Mouse (Mus musculus): Measurements from ENCODE around the gene Prdm10. TPM values are rescaled to one million over a fixed set of nuclear protein-coding genes. Genes with fewer than 3 reads are reported as not detected.
A peak's percentile ranks its signal among the peaks of the same experiment; 100 is the strongest.

Gene Prdm10
- total RNA-seq (2021): 10 to 100 TPM; 17.3 to 21.2 TPM
- long read RNA-seq, experiment 1, partial matches to known transcripts: 1 of 8 reads
- long read RNA-seq, experiment 1, other reads (novel, unspliced or antisense): 3 of 8 reads
- long read RNA-seq, experiment 2, partial matches to known transcripts: 0 of 10 reads
- long read RNA-seq, experiment 2, other reads (novel, unspliced or antisense): 6 of 10 reads

DNA sequence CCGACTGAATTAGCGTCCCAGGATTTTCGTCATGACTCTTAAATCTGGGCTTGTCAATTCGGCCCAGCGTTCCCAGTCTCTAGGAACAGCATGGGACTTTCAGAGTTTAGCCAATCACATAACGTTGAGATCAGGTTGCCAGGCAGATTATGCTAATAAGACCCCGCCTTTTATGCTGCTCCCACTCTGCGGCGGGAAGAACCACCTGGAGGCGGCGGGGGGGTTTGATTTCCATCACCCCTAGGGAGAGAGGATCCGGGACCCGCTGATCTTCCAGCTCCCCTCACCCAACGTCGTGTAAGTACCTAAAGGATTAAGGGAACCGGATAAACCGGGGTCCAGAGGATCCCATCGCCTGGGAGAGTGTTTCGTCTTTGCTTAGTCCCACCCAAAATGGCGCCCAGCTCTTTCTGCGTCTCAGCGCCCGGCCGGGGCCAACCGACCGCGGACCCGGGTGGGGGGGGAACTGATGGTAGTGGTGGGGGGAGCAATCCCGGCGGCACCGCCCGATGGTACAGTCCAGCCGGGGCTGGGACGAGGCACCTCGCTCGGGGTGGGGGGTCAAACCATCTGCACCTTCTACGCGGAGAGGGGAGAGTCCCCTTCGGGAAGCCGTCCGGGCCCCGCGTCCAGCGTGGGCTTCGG, at the start of gene Prdm10:
TSS of gene Prdm10 (plus strand) at position 173 of the 645 bp plus-strand sequence.
- DNase-seq (ENCODE audit: low spot score in 2 of 2): peak; percentile 94 to 99
- intact Hi-C loops (cut with DNase I): loop anchor here (1.0 to 5.0 kb wide), 3 partner anchors 66 to 118 kb away; no protein-coding TSS in a partner anchor

DNA sequence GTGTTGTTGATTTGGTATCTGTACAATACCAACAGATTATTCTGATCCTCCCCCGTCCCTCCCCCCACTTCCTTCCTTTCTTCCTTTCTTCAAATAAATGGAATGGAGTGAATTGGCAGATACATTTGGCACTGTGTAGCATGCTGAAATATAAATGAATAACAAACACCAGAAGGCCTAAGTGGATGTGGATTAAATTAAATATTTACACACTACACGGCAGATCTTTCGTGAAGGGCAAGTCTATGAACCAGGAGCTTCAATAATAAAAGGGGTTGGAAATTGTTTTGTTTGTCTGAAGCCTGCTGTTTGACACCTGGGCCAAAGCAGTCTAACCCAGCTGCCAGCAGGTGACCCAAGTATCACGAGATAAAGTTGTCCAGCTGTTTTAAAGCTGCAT, 45.3 kb upstream of the Prdm10 start:
- DNase-seq (ENCODE audit: low spot score in 2 of 2): no peak
- intact Hi-C loops (cut with DNase I): no loop called here

DNA sequence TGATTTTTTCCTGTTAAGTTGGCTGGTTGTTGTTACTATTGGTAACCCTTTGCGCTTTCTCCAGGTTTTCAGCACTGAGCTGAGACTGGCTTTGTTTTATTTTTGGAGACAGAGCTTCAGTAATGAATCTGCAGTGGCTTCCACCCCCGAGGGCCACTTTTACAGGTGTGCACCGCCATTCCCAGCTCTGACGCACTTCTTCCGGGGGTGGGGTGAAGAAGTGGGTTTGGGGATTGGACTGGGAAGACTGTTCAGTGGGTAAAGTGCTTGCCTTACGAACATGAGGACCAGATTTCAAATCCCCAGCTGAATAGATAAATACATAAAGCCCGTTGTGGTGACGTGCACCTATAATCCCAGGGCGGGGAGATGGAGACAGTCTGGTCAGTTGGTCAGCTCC, 44.8 kb upstream of the Prdm10 start:
- peak in 1 of 2 experiments; percentile 47 for DNase-seq (ENCODE audit: low spot score in 2 of 2)
- intact Hi-C loops (cut with DNase I): no loop called here

DNA sequence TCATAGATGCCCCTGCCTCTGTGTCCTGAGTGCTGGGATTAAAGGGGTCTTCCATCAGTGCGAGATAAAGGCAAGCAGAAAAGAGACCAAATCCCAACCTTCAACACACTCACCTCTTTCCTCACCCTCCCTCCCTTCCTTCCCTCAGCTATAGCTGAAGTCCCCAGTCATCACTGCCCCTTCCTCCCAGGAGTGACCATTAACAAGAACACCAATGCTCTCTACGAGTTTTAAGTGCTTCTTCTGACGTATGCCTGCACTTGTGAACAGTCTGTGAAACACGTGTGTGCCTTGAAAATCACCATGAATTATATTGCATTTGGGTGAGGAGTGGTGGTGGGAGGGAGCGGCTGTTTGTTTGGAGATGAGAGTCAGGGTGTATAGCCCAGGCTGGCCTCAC, 44.3 kb upstream of the Prdm10 start:
- intact Hi-C loops (cut with DNase I): no loop called here

DNA sequence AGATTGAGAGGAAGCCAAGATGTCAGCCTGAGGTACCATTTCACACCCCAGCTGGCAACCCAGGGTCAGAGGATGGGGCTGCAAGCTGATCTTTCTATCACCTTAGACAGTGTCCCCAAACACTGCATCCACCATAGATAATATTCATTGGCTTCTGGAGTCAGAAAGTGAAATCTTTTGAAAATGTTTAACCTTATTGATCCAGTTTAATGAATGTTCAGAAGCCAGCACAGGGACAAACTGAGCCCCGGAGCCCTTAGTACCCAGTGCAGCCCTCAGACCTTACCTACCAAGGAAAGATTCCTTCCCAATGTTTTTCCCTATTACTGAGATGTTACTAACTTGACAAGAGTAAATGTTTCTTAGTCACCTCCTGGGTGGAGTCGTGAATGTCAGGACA, 41.8 kb upstream of the Prdm10 start:
- no peak for DNase-seq (ENCODE audit: low spot score in 2 of 2)
- intact Hi-C loops (cut with DNase I): no loop called here

More for the DNA sequence above, 44.3 kb upstream of the Prdm10 start:
- DNase-seq (ENCODE audit: low spot score in 2 of 2): no peak

DNA sequence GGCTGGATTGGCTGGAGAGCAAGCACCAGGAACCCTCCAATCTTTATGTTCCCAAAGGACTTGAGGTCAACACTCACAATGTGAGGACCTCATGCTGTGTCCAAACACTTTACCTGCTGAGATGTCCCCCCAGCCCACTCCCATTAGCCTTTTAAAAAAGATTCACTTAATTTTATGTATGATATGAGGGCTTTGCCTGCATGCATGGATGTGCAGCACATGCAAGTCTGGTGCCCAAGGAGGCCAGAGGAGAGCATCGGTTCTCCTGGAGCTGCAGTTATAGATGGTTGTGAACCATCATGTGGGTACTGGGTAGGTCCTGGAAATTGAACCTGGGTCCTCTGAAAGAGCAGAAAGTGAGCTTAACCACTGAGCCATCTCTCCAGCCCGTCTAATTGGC, 40.8 kb upstream of the Prdm10 start:
- intact Hi-C loops (cut with DNase I): no loop called here

DNA sequence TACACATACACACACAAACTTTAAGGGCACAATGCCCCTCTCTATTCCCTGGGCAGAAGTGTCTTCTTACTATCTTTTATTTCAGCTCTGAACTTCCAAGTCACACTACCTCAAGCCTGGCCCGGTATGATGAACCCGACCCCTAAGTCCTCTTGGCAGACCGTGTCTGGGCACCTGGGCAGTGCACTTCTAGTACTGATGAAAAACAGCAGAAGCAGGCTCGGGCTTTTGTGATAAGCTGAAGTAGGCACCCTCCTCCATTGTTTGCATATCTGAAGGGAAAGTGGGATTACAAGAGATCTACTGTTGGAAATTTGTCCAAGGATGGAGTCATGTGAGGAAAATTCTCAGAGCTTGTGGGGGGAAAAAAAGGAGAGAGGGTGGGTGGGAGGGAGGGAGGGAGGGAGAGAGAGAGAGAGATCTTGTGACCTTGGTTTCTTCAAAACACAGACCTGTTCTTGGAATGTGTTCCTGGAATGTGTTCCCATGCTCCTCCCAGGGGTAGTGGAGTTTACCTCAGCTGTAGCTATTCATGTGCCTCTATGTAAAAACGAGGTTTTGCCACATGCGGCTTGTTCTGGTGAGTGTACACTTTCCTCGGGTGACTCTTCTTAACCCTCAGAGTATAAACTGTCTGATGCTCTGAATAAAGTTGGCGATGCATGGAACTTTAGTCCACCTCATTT, 39.7 kb upstream of the Prdm10 start:
- intact Hi-C loops (cut with DNase I): no loop called here
- no peak for DNase-seq (ENCODE audit: low spot score in 2 of 2)

More for the DNA sequence above, 40.8 kb upstream of the Prdm10 start:
- DNase-seq (ENCODE audit: low spot score in 2 of 2): no peak

DNA sequence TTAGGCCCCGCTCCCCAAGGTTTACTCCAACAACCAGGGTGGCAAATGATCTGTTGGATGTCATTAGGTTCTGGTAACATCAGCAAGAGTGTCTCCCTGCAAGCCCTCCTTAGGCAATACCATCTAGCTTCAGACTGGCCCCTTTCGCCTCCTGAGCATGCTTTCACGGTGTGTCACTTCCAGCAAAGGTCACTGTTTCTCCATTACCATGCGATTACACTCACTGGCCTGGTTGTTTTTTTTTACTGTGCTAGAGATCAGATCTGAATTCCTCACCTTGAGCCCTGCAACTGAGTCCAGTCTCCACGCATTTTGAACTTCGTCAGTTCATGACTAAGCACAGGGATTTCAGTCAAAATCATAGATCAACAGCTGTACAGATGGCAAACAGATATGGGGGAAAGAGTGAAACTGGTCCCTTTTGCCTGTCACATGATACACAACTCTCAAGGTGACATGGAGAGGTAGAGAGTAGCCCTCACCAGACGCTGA, 39.1 kb upstream of the Prdm10 start:
- no peak for DNase-seq (ENCODE audit: low spot score in 2 of 2)
- intact Hi-C loops (cut with DNase I): no loop called here

DNA sequence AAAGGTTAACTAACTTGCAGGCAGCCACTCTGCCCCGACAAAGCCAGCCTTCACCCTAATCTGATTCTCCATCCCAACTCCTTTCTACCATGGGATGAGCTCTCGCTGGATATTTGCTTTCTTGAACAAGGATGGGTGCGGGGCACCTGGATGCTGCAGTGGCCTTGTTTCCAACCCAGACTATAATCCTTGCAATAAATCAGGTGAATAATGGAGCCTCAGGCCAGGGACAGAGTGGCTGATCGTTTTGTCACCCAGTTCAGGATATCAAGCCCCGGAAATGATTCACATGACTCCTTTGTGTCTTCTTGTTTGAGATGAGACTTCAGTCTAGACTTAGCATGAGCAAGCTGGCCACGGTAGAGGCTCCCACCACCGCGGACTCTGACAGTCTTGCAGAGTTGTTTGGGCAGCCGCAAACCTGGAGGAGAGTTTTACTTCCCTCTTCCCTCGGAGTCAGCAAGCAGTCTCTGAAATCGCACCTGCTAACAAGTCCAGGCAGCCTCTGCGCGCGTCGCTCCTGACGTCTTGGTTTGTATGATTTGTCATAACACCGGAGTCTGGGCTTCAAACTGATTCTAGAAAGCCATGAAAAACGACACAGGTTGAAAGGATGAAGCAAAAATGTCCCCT, 36.9 kb upstream of the Prdm10 start:
- no peak for DNase-seq (ENCODE audit: low spot score in 2 of 2)
- intact Hi-C loops (cut with DNase I): no loop called here

DNA sequence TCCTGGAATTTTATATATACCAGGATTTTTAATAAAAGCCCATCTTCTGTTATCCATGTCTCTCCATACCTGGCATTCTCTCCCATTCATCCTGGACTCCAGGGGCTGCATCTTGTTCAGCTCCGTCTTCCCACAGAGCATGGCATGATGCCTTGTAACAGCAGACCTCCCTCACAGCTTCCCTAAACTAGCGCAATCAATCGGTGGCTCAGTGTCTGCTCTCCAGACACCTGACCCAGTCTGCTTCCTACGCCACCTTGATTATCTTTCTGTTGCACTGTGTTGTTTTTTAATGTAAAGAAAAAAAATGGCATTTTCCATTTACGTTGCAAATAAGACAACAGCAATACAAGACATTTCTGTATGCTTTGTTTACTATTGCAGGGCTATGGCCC, 36.4 kb upstream of the Prdm10 start:
- intact Hi-C loops (cut with DNase I): no loop called here
- DNase-seq (ENCODE audit: low spot score in 2 of 2): no peak

DNA sequence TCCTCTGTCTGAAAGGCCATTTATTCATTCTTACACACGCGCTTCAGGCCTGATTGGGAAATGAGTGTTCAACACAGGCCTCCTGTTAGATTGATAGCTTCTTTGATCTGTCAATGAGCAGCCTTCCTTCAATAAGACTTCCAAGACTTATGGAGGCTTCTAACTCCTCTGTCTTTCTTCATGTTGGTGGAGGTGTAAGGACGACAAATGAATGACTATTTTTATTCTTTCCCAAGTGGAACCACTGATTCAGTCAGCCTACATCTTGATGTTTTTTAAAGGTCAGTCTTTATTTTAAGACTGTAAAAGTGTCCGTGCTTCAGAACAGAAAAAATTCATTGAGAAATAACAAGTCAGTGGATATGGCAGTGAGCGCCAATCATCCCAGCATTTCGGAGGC, 35.3 kb upstream of the Prdm10 start:
- no peak for DNase-seq (ENCODE audit: low spot score in 2 of 2)
- intact Hi-C loops (cut with DNase I): no loop called here

DNA sequence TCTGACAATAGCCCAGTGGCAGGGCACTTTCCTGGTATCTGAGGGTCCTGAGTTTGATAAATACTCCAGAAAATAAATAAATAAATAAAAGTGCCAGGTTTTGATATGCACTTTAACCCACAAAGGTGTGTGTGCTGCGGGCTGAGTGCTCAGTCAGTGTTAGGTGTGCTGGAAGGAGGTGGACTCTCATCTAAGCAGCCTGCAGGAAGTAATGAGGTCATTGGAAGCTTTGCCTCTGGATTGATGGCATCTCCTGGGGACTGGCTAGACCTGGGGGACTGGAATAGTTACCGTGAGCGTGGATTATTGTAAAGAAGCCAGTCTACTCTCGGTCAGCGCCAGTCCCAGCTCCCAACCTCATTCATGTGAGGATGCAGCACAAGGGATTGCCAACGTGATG, 33.9 kb upstream of the Prdm10 start:
- intact Hi-C loops (cut with DNase I): no loop called here
- DNase-seq (ENCODE audit: low spot score in 2 of 2): no peak

DNA sequence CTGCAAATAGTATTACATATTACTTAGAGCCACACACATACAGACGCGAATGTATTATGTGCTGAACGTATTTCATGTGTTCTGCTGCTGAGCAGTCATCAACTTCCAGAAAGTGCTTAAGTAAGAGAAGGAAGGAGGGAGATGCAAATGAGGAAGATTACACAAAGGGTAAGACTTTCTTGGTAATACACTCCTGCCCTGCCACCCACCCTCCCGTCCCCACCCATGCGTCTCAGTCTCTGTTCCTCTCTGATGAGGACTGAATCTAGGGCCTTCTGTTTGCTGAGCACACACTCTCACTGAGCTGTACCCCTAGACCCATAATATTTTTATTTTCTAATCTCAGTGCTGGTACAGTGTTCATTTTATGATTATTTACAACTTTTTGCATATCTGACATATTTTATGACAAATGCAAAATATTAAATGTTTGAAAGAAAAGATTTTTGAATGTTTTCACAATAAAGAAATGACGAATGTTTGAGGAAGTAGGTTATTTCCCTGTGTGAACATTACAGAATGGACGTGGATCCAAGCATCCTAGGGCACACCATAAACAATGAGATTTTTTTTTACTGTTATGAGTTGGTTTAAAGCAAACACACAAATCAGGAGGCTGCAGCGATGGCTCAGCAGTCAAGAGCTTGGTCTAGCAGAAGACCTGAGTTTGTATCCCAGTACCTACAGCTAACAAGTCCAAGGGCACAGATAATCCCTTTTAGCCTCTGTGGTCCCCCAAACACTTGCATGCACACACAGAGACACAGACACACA, 32.7 kb upstream of the Prdm10 start:
- no peak for DNase-seq (ENCODE audit: low spot score in 2 of 2)

DNA sequence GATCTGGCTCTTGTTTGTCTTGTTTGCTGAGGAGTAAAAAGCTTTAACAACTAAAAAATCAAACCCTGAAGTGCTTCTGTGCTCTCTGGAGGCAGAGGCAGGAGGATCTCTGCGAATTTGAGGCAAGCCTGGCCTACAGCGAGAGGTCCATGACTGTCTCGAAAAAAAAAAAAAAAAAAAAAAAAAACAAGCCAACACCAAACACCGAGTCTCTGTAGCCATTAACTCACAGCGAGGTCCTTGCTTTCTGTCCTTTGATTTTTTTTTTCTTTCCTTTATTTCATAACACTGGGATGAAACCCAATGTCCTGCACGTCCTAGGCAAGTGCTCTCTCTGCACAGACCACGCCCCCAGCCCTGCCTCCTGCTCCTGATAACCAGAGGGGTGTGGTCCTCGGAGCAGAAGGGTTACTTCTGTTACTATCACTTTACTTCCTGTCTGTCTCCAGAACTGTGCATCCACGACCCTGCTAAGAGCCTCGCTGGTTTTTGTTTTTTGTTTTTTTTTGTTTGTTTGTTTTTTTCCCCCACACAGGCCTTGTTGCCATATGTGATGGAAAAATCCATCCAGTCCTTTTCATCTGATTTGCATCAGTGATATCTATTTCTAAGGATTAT, 28.0 kb upstream of the Prdm10 start:
- DNase-seq (ENCODE audit: low spot score in 2 of 2): no peak
- intact Hi-C loops (cut with DNase I): no loop called here

More for the DNA sequence above, 32.7 kb upstream of the Prdm10 start:
- intact Hi-C loops (cut with DNase I): no loop called here

DNA sequence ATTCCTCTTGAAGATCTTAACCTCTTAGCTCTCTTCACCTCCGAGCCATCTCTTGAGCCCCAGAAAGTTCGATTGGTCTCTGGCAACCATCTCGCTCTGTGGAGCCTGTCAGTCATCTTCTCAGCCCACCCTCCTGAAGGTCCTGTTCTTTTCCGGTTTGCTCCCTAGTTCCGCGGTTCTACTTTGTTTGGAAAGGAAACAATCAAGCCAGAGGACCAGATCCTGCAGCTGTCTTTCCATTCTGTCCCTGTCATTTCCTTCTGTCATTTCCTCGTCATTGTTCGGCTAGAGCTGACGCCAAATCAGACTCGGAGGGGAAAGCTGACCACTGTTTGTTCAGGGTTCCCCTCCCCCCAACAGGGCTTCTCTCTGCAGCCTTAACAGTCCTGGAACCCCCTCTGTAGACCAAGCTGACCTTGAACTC, 27.0 kb upstream of the Prdm10 start:
- DNase-seq (ENCODE audit: low spot score in 2 of 2): no peak
- intact Hi-C loops (cut with DNase I): no loop called here

DNA sequence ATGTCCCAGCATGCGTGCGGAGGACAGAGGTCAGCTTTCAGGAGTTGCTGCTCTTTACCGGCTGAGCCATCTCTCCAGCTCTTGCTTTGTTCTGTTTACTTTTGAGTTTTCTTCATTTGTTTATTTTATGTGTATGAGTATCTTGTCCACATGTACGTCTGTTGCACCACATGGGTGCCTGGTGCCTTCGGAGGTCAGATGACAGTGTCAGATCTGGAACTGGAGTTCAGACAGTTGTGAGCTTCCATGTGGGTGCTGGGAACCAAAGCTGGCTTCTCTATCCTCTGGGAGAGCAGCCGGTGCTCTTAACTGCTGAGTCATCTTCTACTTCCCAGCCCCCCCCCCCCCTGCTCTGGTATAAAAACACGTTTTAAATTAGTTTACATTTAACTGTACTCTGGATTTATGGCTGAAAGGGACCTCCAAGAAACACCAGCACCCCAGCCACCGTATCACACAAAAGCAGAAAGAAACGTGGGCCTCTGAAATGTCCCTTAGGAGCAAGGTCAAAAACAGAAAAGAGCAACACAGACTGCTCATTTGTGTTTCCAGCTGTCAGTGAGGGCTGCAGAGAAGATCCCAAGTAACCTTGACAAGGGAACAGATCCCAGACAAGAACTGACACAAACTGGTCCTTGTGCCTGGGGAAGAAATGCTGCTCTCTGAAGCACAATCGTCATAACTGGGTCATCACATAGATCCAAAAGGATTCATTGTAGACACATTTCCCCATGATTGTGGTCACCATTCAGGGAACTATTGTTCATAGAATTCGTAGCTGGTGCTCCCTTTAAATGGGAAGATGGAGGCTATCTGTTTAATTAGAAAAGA, 26.3 kb upstream of the Prdm10 start:
- no peak for DNase-seq (ENCODE audit: low spot score in 2 of 2)
- intact Hi-C loops (cut with DNase I): no loop called here

DNA sequence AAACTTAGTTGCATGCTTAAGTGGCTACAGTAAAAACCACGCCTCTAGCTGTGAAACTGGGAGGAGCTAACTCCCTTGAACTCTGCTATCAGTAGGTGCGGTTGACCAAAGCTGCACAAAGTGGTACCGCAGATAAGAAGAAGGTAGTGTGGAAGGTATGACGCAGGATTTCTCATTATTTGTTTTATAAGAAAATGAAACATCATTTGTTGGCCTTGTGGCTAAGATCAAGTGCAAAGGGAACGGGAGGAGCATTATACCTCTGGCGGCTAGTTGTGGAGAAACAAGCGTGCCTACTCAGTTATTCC, 25.7 kb upstream of the Prdm10 start:
- intact Hi-C loops (cut with DNase I): no loop called here

DNA sequence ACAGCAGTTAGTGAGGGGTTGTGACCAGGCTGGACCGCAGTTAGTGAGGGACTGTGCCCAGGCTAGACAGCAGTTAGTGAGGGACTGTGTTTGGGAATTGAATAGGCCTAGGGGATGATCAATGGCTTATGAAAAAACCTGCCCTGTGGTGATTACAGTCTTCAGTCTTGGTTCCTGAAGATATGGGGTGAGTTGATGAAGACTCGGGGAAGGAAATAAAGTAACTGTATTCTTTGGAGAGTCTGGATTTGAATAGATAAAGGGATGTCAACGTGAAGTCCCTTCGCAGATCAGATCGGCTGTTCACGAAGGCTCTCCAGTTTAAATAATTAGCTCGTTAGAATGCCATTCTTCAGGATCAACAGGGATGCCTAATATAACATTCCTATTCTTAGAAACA, 24.4 kb upstream of the Prdm10 start:
- intact Hi-C loops (cut with DNase I): no loop called here
- DNase-seq (ENCODE audit: low spot score in 2 of 2): no peak

More for the DNA sequence above, 25.7 kb upstream of the Prdm10 start:
- DNase-seq (ENCODE audit: low spot score in 2 of 2): no peak

All from left cerebral cortex, postnatal 14 days (tissue).